Mouse (Mus musculus) right cerebral cortex, postnatal 10 days (tissue): ENCODE measurements at regions not wholly inside any gene's neighbourhood (a gene's known extent, or its start where the extent isn't known, plus 50 kb on each side); places are given as distances from the start of the nearest gene placed in this dataset.

Source experiments
- DNase-seq, 2 experiments: peaks; one replicate each; pipeline ENCODE4 v3.0.0; 2021; ENCODE audit warnings: low spot score in 2 of 2

GRCm38 (mm10) chr6:105389192-105389591, 288.3 kb upstream of the Cntn4 start:
- no peak for DNase-seq

DNA sequence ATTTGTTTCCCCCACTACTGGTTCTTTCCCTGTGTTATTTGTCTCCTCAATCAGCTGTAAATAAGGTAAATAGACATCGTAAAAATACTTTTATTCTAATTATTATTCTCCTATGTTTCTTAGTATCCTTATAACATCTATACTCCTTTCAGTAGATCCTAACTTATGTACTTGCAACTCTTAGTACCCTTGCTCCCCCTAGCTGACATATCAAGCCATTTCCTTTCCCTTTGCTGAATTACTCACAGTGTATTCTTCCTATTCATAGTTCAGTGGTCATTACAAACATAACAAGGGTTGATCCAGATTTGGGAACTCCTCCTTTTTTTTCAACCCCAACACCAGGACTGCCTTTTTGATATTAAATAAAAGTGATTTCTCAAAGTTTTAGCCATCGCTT, 279.1 kb upstream of the Cntn4 start:
- DNase-seq: no peak

GRCm38 (mm10) chr6:105417551-105417950, 259.9 kb upstream of the Cntn4 start:
- no peak for DNase-seq

DNA sequence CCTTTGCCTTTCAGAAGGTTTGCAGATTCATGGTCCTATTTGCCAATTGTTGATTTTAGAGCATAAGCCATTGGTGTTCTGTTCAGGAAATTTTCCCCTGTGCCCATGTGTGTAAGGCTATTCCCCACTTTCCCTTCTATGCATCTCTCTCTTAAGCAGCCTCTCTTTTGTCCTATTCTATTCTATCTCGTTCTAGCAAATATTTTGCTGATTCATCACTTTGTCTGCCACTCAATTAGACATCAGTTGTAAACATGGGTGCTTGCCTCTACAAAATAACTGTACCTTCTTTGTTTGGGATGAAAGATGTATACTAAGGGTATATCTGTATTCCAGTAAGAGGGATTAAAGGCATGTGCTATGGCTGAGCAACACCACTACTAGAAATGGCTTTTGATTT, 230.3 kb upstream of the Cntn4 start:
- DNase-seq: no peak

DNA sequence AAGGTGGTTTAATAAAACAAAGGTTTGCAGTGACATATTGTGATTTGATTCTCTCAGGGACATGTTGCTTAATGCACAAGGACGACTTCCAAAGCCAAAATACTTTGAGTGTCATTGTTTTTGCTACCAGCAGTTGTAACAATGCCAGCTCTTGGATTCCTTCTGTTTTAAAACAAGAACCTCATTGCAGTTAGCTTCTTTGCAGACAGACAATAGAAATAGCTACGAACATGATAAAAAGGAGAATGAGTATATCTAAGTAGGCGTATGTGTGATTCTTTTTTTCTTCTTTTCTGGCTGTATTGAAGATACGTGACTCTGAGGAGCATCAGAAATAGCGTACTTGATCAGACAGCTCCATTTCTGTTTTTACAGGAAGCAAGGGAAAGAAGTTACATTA, 194.1 kb upstream of the Cntn4 start:
- DNase-seq: peak in 1 of 2 experiments; percentile 28

GRCm38 (mm10) chr6:105493308-105493707, 184.2 kb upstream of the Cntn4 start:
- no peak for DNase-seq
